Mouse (Mus musculus): Measurements from ENCODE around the gene Foxd4.
"Not testable (repeated sequence)": the region's sequence is repeated elsewhere in the genome, so short reads cannot be mapped to it uniquely, and the experiment has no call there.

The Foxd4 gene

GRCm38 (mm10) chr19:24875129-24875870 is 25.7 kb downstream of the Foxd4 start, which contains the start of gene Gm10053:
Gene Gm10053 (plus strand): TSS chr19:24875686.
- not testable (repeated sequence) for DNase-seq (ENCODE audit: low spot score in 2 of 2)

- DNase-seq (ENCODE audit: low spot score in 2 of 2): no peak
These were observed 27.1 kb downstream of the Foxd4 start for GRCm38 (mm10) chr19:24873873-24874272.

- peak in 1 of 2 experiments; percentile 27 for DNase-seq (ENCODE audit: low spot score in 2 of 2)
These were observed 29.9 kb downstream of the Foxd4 start for GRCm38 (mm10) chr19:24871037-24871635.

- DNase-seq (ENCODE audit: low spot score in 2 of 2): no peak
These were observed 35.6 kb downstream of the Foxd4 start for GRCm38 (mm10) chr19:24865436-24865835.

- peak; percentile 54 to 60 for DNase-seq (ENCODE audit: low spot score in 2 of 2)
These were observed 39.2 kb downstream of the Foxd4 start, which contains the start of gene Pgm5 for GRCm38 (mm10) chr19:24861612-24862451. Gene Pgm5 (minus strand): TSS chr19:24861855.

GRCm38 (mm10) chr19:24861276-24861611 is 39.8 kb downstream of the Foxd4 start:
- DNase-seq (ENCODE audit: low spot score in 2 of 2): peak in 1 of 2 experiments; percentile 22

GRCm38 (mm10) chr19:24851456-24852315 is 49.3 kb downstream of the Foxd4 start:
- peak; percentile 49 to 51 for DNase-seq (ENCODE audit: low spot score in 2 of 2)

Data from heart, adult 9 months (tissue).